Mouse (Mus musculus) c-Kit-positive CD71-negative TER-119-negative erythroid progenitor cells, embryonic 14.5 days (primary cell): ENCODE data around the gene Zgpat.

Experiments
- DNase-seq: peaks from one replicate; pipeline ENCODE4 v3.0.0-alpha.2; 2013; ENCODE audit warnings: low read depth

The Zgpat gene

DNA sequence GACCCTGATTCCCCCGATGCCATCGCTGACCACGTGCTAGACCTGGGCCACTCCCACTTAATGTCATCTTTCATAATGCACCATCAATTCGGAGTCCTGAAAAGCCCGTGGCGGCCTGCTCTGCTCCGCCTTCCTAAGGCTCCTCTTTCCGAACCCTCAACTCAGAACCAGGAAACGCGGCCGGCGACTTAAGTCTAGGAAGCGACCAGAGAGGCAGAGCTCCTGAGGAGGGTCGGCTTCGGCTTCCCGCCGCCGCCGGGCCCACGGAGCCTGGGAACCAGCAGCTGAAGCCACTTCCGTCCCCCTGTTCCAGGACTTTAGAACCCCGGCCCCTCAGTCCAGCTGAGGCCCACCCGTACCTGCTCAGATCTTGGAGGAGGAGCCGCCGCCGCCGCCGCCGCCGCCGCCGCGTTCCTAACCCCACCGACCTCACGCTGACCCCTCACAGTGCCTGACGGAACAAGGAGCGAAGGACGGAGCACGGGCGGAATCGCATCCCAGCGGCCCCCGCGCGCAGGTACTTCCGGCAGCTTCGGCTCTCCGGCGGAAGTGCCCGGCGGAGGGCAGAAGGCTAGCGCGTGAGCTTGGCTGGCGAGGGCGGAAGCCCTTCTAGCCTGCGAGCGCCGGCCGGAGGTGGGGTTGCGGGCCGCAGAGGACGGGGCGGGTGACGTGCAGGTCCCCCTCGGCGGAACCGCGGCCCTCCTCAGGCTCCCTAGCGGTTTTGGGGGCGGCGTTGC is at the start of gene Zgpat, which contains the start of gene Arfrp1:
Zgpat (plus strand) TSS at position 69 of the 737 bp plus-strand sequence.
Arfrp1 (minus strand) TSS at position 545 of the 737 bp plus-strand sequence.
- DNase-seq: peak; percentile 76

DNA sequence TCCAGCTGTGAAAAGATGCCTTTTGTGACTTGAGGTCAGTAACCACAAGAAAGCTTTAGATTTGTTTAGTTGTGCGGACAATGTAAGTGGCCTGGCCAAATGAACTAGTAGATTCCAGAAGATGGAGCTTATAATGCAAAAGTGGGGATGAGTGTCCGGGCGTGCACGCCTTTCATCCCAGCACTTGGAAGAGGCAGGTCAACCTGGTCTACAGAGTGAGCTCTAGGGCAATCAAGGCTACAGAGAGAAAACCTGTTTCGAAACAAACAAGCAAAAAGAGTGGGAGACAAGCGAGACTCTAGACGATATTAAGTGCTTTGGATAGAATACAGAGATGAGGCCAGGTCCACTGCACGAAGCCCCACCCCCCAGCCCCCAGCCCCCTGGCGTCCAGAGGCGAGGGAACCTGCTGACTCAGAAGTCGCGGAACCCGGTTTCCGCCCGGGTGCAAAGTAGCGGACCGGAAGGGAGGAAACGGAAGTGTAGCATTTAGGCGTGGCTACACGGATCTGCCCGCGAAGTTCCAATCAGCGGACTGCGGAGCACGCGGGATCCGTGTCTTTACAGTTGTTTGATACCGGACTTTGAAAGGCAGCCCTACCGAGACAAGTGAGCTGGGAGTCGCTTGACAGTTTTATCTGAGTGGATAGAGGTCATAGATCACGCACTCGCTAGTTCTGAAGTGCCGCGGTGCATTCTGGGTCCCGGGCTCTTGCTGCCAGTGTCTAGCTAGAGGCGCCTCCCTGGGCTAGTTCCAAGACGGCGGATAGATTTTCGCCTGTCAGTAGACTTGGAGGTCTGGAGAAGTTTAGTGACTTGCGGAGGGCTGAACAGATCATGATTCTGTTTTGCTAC is 45.3 kb upstream of the Zgpat start, which contains the start of gene Rtel1:
Rtel1 (plus strand) TSS at position 492 of the 855 bp plus-strand sequence.
- DNase-seq: peak; percentile 83

DNA sequence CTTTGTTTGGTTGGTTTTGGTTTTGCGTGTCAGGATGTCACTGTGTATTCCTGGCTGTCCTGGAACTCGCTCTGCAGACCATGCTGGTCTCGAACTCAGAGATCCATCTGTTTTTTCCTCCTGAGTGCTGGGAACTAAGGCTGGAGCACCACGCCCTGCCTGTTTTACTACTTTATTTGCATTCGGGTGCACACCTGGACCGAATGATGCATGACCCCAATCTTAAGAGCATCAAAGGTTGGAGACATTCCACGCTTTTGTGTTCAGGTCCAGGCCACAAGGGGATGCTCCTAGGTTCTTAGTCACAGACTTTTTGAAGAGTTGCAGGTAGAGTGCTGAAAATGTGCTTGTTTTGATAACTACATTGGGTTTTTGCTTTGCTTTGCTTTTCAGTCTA is 44.6 kb upstream of the Zgpat start:
- DNase-seq: no peak

DNA sequence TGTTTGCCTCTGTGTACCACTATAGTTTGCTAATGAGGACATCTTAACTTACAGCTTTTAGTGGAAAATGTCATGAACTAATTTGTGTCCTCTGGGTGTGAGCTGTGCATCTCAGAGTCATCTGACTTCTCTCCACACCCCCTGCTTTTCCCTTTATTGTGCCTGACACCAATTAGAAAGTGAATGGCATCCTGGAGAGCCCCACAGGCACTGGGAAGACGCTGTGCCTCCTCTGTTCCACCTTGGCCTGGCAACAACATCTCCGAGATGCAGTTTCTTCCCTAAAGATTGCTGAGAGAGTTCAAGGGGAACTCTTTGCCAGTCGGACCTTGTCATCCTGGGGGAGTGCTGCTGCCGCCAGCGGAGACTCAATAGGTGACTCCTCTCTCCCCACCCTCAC is 42.6 kb upstream of the Zgpat start:
- DNase-seq: no peak

DNA sequence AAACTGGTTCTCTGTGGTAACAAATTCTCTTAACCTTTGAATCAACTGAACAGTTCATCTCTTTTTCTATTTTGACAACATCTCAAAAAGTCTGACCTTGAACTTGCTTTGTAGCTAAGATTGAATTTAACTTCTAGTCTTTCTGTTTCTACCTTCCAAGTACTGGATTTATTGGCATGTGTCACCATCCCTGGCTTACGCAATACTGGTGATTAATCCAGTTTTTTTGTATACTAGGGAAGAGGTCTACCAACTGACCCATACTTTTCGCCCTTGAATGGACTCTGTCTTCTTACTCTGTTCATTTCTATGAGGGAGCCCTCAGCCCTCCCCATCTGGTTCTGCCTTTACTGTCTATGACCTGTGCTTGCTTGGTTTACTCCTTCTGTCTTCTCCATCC is 38.6 kb upstream of the Zgpat start:
- DNase-seq: no peak

DNA sequence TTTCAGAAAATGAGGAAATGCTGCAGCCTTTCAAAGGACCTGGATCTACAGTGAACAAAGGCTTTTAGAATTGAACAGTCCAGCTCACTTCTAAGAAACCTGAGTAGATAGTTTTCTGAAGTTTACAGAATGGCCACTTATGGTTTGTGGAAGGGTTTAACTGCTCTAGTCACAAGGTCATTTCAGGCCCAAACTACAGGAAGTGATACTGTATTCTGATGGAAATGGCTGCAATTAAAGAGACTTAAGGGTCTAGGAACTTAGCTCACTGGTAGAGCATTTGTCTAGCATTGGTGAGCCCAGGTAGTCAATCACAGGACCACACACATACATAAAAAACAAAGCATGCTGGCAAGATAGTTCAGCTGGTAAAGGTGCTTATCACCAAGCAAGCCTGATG is 32.2 kb upstream of the Zgpat start:
- DNase-seq: no peak

DNA sequence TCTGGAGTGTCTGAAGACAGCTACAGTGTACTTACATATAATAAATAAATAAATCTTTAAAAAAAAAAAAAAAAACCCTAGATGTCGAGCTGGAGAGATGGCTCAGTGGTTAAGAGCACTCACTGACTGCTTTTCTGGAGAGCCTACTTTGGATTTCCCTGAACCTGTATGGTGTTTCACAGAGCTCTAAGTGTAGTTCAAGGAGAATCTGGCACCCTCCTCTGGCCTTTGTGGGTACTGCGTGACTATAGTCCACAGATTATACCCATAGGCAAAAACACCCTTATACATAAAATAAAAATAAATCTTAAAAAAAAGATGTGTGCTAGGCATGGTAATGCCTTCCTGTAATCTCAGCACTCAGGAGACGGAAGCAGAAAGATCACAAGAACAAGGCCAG is 30.7 kb upstream of the Zgpat start:
- DNase-seq: peak; percentile 67

DNA sequence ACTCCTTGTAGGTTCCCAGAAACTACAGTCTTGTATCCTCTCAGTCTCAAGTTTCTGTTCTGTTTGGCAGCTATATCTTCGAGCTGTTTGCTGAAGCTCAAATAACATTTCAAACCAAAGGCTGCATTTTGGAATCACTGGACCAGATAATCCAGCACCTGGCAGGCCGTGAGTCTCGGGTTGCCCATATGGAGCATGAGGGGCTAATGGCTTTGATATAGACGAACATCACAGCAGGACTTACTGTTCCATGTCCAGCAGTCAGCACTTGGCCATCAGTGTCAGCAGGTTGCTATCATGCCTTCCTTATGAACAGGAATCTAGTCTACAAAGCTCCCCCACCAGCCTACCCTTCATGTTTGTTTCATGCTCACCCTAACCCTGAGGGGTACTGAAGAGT is 24.3 kb upstream of the Zgpat start:
- no peak for DNase-seq

DNA sequence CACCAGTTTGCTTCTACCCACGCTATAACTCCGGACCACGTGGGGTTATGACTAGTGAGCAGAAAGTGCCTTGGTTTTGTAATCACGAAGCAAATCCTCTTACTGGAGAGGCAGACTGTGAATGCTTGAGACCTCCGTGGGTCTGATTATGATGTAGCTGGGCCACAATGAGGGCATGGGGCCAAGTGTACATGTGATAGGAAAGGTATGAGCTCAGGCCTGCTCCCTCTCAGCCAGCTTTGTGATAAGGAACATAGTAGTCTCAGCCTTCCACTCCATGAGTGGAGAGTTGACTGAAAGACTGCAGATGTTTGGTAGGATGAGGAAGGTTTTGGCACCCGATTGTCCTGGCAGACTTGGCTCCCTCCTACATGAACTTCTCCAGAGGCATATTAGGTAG is 22.0 kb upstream of the Zgpat start:
- DNase-seq: no peak

DNA sequence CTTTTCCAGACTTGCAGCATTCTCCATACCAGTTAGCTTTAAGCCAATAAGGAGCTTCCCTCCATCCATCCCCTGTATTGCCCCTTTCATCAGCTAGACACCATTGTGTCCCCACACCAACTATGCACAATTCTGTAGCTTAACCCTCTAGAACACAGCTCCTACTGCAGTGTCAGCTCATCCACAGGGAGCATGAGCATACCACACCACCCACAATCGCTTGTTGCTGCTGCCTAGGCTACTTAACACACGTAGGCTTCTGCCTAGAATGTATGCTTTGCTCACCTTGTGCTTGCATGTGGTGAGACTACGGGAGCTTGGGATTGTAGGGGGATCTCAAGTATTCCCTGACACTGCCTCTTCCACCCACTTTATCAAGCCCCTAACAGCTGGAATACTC is 7.9 kb upstream of the Zgpat start:
- no peak for DNase-seq

DNA sequence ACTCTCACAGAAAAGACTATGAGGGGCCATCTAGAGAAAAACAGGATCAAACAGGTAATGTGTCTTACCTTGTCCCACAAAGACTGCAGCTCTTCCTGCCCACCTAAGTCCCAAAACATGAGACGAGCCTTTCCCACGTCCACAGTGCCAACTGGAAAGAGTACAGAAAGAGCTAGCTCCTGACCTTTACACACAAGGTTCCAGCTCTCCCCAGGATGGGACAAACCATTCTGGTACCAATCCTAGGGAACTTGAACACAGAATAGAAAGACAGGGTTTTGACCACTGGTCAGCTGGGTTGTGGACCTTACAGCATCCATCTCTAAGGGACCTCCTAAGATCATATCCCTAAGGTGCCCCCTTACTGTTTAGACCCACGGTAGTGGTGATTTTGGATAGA is 782 bp upstream of the Zgpat start:
- no peak for DNase-seq

DNA sequence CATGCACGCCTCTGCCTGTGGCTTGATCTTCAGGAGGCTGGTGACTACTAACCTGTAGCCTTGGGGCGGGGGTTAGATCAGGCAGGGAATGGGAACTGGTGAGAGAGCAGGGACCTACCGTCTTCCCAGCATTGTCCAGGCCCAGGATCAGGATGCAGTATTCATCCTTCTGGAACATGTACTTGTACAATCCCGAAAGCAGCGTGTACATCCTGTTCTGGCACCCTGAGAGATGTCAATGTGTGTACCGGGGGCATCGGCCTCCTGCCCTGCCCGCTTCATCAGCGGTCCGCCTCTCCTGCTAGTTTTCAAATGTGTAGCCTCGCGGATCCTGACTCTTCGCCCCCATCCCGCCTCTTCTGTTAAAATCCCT is 255 bp upstream of the Zgpat start:
- DNase-seq: no peak

DNA sequence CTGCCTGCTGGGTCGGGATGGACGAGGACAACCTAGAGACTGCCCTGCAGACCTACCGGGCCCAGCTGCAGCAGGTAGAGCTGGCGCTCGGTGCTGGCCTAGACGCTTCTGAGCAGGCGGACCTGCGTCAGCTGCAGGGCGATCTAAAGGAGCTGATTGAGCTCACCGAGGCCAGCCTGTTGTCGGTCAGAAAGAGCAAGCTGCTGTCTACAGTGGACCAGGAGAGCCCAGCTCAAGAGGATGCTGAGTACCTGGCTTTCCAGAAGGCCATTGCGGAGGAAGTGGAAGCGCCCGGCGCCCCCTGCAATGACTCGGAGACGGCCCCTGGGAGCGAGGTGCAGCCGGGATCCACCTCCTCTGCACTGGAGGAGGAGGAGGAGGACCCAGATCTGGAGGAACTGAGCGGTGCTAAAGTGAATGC is 937 bp downstream of the Zgpat start:
- peak; percentile 17 for DNase-seq

DNA sequence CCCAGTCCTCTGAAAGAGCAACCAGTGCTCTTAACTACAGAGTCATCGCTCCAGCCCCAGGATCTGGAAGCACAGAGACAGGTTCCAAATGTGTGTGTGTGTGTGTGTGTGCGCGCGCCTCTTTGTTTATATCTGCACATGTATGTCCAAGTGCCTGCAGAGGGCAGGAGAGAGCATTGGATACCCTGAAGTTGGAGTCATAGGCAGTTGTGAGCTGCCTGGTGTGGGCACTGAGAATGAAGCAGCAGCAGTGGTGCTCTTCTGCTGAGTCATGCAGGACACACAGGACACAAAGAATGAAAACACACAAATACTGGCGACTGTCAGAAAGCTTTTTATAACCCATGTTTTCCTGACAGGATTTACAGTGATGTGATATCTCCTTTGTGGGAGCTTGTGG is 5.3 kb downstream of the Zgpat start:
- no peak for DNase-seq

DNA sequence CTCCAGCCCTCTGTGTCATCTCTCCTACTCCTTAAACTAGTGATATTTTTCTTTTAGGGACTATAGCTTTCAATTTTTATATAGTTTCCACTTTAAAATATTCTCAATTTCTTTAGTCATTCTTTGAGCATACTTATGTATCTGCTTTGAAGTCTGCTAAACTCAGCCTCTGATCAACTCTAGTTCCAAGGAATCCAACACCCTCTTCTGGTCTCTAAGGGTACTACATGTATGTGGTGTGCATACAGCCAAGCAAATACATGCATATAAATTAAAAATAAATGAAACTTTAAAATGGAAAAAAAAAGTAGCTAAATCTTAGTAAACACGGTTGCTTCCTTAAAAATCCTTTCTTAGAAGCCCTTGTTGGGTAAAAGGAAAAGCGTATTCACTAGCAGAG is 11.1 kb downstream of the Zgpat start:
- peak; percentile 43 for DNase-seq

DNA sequence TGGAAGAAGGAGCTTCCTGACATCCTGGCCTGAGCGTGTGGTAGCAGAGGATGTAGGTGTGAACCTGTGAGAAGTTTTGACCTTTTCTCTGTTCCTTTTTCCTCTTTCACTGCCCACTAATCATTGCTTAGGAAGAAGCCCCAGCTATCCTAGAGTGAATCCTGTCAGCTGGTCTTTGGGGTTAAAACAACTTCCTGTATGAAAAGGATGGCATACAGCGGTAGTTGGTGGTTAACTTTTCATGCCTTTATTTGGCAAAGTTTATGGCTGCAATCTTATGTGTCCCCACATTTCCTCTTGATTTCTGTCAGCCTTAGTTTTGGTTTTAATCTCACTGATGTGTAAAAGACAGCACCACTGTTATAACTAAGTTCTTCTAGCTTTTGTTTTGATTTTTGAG is 12.5 kb downstream of the Zgpat start:
- no peak for DNase-seq

DNA sequence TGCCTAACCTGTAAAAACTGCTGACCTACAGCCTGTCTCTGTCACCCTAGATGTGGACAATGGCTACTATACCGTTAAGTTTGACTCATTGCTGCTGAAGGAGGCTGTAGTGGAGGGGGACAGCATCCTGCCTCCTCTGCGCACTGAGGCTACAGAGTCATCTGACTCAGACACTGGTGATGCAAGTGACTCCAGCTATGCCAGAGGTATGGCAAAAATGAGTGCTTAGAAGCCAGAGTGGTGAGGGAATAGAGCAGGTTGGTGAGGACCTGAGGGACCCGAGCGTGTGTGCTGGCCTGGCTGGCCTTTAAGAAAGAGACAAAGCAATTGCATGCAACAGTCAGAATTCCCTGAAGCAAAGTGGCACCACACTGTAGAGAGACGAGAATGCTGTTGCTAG is 14.0 kb downstream of the Zgpat start:
- no peak for DNase-seq

DNA sequence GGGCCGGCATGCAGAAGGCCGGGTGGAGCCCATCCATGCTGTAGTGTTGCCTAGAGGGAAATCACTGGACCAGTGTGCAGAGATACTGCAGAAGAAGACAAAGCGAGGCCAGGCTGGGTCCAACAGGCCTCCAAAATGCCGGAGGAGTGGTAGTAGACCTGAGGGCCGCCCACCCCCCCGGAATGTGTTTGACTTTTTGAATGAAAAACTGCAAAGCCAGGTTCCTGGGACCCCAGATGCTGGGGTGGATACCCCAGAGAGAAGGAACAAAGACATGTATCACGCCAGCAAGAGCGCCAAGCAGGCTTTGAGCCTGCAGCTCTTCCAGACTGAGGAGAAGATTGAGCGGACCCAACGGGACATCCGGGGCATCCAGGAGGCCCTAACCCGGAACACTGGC is 15.1 kb downstream of the Zgpat start, which contains the start of gene Lime1:
Lime1 (plus strand) TSS at position 301 of the 400 bp plus-strand sequence.
- DNase-seq: no peak

DNA sequence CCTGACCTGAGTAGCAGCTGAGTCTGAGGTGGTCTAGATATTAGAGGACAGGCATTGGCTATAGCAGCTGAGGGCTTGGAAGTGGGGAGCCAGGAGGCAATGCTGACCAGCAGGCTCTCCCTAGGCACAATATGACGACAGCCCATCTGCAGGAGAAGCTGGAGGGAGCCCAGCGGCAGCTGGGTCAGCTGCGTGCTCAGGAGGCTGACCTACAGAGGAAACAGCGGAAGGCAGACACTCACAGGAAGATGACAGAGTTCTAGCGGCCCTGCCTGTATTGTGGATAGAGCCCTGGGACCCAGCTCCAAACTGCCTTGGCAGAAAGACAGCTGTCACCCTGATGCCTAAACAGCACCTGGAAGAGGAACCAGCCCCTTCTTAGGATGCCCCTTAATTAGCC is 15.5 kb downstream of the Zgpat start:
- DNase-seq: no peak

DNA sequence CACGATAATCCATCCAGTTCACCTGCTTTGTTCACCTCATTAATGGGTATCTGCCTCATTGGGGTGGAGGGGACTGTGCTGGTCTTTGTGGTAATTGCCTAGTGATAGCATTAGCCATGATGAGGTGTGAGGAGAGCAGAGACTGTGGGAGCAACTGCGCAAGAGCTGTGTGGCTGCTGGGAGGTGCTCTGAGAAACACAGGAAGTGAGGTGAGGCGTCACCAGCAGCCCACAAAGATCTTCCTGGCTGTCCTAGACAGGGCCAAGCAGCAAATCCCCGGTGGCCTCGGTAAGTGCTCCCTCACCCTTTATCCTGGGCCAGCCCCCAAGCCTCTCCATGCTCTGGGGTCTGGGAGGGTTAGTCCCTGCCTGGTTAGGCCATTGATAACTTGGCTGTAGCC is 16.4 kb downstream of the Zgpat start:
- no peak for DNase-seq

DNA sequence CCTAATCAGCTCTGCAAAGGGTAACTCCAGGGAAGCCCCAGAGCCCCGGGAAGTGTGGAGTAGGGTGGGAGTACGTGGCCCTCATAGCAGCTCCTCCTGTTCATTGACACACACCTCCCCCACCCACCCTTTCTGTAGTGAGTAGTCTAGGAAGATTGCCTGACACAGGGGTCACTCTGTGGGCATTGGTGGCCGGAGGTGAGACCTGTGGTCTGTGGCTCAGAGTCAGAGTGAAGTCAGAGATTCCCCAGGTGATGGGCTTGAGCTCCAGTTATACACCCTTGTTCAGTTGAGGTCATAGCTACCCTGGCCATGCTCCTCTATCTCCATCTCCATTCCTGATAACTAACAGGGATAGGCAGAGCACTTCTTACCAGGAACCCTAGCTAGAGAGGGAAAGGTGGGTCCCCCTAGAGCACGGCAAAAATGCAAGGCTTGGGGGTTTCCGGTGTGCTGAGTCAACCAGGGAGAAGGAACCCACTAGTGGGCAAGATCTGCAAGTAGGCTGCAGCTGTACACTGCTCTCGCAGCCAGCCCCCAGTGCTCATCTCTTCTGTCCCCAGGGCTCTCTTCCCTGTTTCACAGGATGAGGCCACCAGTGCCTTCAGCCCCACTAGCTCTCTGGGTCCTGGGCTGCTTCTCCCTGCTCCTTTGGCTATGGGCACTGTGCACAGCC is 17.0 kb downstream of the Zgpat start:
- no peak for DNase-seq

DNA sequence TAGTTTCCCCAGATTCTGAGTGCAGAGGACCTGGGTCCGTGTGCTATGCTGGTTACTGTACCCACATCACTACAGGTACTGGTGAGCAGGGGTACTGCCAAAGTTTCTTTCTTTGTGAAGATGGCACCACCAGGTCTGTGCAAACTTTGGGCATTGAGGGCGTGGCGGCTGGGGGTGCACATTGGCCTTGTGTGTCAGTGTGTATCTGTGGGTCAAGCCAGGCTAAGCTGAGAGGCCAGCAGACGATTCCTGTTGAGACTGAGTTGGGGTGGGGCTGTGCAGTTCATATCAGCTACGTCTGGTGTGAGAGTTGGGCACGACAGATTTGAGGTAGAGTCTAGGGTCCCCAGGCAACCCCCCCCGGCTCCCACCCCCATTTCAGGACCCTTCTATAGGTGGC is 19.7 kb downstream of the Zgpat start:
- no peak for DNase-seq

DNA sequence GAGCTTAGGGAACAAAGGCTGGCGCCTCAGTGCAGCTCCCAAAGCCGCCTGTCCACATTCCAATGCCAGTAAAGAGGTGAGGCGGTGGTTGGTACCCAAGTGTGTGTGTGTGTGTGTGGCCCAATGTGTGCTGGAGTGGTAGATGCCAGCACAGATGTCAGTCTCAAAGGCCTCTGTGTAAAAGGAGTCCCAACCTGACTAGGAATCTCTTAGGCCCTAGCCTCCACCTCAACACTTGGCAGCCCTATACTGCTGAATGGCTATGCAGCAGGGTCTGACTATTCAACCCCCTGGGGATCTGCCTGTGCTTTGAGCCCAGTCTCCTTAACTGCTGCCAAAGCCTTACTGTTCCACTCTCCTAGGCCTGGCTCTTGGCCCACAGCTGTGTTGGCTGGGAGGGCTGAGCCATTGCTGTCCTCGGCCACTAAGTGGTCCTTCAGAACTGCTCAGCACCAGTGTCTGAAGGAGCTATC is 20.2 kb downstream of the Zgpat start:
- DNase-seq: no peak
